Comparison of ENCODE assay signal across 14 mouse cellular contexts in genomic region chr16:87575600-87575999, GRCm38 (mm10). TPM values are rescaled to one million over a fixed set of nuclear protein-coding genes. Genes with fewer than 3 reads are reported as not detected.
DNase-seq lines count a peak whose midpoint lies in the region; ATAC-seq lines count a peak whose summit lies in the region.
"Had no signal": no experiment of that assay in that cellular context is flagged by ENCODE, and none has a peak within 500 bp of the region (broad histone marks: within the 10 kb centered on the region; RNA-seq: fewer than 3 reads in every experiment).

No protein-coding gene starts in this region.

- H3K27me3 ChIP-seq in heart, embryonic 15.5 days, result no peaks in the 10 kb centered on the region
- H3K27me3 ChIP-seq in limb, embryonic 10.5 days (ENCODE audit: low read depth, poor library complexity, severe bottlenecking), result no peaks in the 10 kb centered on the region
- no peaks in the 10 kb centered on the region for H3K27me3 ChIP-seq in hindbrain, embryonic 12.5 days
- H3K27me3 ChIP-seq: neural tube, embryonic 13.5 days had no signal

- H3K9me3 ChIP-seq in heart, embryonic 15.5 days (replicated peaks), result no peaks in the 10 kb centered on the region
- H3K9me3 ChIP-seq in limb, embryonic 10.5 days (replicated peaks), result no peaks in the 10 kb centered on the region
- no peaks in the 10 kb centered on the region for H3K9me3 ChIP-seq in hindbrain, embryonic 12.5 days (replicated peaks)
- H3K9me3 ChIP-seq: neural tube, embryonic 13.5 days had no signal

- 0 out of 2 replicates have a peak, but pooled peaks have one; percentile 58 for ATAC-seq in heart, embryonic 15.5 days (replicated peaks; ENCODE audit: insufficient number of reproducible peaks, insufficient read depth, low FRiP score, low read depth)
- ATAC-seq in hindbrain, embryonic 12.5 days (ENCODE audit: low FRiP score), result no peak
- ATAC-seq: activated CD4-positive, CD25-positive, alpha-beta regulatory T cell, adult 4 months; forebrain, embryonic 14.5 days had no signal

- H3K9ac ChIP-seq in heart, embryonic 15.5 days, result no peak overlapping the region
- H3K9ac ChIP-seq in hindbrain, embryonic 12.5 days, result no peak overlapping the region
- H3K9ac ChIP-seq: liver, embryonic 14.5 days; neural tube, embryonic 13.5 days had no signal

- no peak for DNase-seq in heart, adult 18-20 months
- peak; percentile 42 to 61 for DNase-seq in cerebellum, postnatal 25 days
- peak; percentile 40 for DNase-seq in gastrocnemius, postnatal 10 days
- DNase-seq in limb, embryonic 10.5 days (ENCODE audit: low spot score), result no peak
- DNase-seq in MN1 (ENCODE audit: low spot score), result no peak
- no peak for DNase-seq in right cerebral cortex, postnatal 4 days
- DNase-seq: thymus, adult 2 months had no signal

- H3K36me3 ChIP-seq in heart, embryonic 15.5 days, result no peaks in the 10 kb centered on the region
- no peaks in the 10 kb centered on the region for H3K36me3 ChIP-seq in limb, embryonic 10.5 days
- no peaks in the 10 kb centered on the region for H3K36me3 ChIP-seq in hindbrain, embryonic 12.5 days
- H3K36me3 ChIP-seq: neural tube, embryonic 13.5 days had no signal

- no peaks in the 10 kb centered on the region; the same call in 1 of the 2 replicates for H3K4me1 ChIP-seq in heart, embryonic 15.5 days (replicated peaks)
- 0 out of 2 replicates have a peak, but pooled peaks cover 7% of the 10 kb centered on the region for H3K4me1 ChIP-seq in limb, embryonic 10.5 days
- H3K4me1 ChIP-seq in hindbrain, embryonic 12.5 days, result no peaks in the 10 kb centered on the region

- no peak overlapping the region for H3K4me2 ChIP-seq in heart, embryonic 15.5 days
- no peak overlapping the region for H3K4me2 ChIP-seq in hindbrain, embryonic 12.5 days (replicated peaks)
- H3K4me2 ChIP-seq: neural tube, embryonic 13.5 days had no signal

- 56% methylated on average over 10 of the region's 10 CpGs for WGBS in heart, embryonic 15.5 days
- whole genome bisulfite sequencing in limb, embryonic 10.5 days, result 74% methylated on average over 10 of the region's 10 CpGs
- 78% methylated on average over 10 of the region's 10 CpGs for WGBS in hindbrain, embryonic 12.5 days

- no peak overlapping the region for H3K4me3 ChIP-seq in heart, embryonic 15.5 days
- H3K4me3 ChIP-seq in limb, embryonic 10.5 days, result no peak overlapping the region
- no peak overlapping the region for H3K4me3 ChIP-seq in hindbrain, embryonic 12.5 days
- H3K4me3 ChIP-seq: neural tube, embryonic 13.5 days had no signal

- no peak overlapping the region for H3K27ac ChIP-seq in heart, embryonic 15.5 days
- 0 out of 2 replicates have a peak overlapping the region, but pooled peaks have one; percentile 7 for H3K27ac ChIP-seq in limb, embryonic 10.5 days
- no peak overlapping the region for H3K27ac ChIP-seq in hindbrain, embryonic 12.5 days
- H3K27ac ChIP-seq: liver, embryonic 14.5 days; neural tube, embryonic 13.5 days had no signal

RNA-seq across cellular contexts. Expression of gene Map3k7cl, which starts 22.5 kb away (rescaled TPM):
- polyA plus RNA-seq in heart, embryonic 15.5 days (2015; fragmentation: Nextera tagmentation; extraction: Ambion mirVana), result 1.0 and 1.3 TPM in 2 replicates
- 1 to 10 TPM; 1.8 TPM for total RNA-seq in heart, adult 18-20 months (2021)
- total RNA-seq in gastrocnemius, postnatal 10 days (2021), result 10 to 100 TPM; 40.8 to 51.4 TPM
- not detected in 2 replicates for polyA plus RNA-seq in limb, embryonic 10.5 days (2016; fragmentation: Nextera tagmentation; extraction: Ambion mirVana)
- polyA plus RNA-seq in hindbrain, embryonic 12.5 days (2016; fragmentation: Nextera tagmentation; extraction: Ambion mirVana), result 0.13 TPM in 1 of 2 replicates, not detected in the other
- polyA plus RNA-seq: activated CD4-positive, CD25-positive, alpha-beta regulatory T cell, adult 4 months; forebrain, embryonic 14.5 days; hindbrain, embryonic 11.5 days; neural tube, embryonic 13.5 days had no signal

Comparison
In these comparisons a context has a peak if more than half of its experiments do, and no peak if none do; other contexts are left out.
1. DNase-seq: peak in cerebellum, postnatal 25 days (2 of 2) and gastrocnemius, postnatal 10 days (single experiment); none in heart, adult 18-20 months (0 of 2), limb, embryonic 10.5 days (single experiment), MN1 (single experiment) and right cerebral cortex, postnatal 4 days (single experiment).